Mouse (Mus musculus) gastrocnemius, adult 8-10 months (tissue): ENCODE measurements around the gene Slc4a5. TPM values are rescaled to one million over a fixed set of nuclear protein-coding genes. Genes with fewer than 3 reads are reported as not detected.

Source experiments
- DNase-seq, 2 experiments: peaks; one replicate each; pipeline ENCODE4 v3.0.0; 2022; ENCODE audit warnings: low spot score in 2 of 2
- total RNA-seq, 4 experiments: library from RNA; stranded (reverse); gene quantifications; 2 replicates each; pipeline ENCODE4 v1.2.4; 2022

Gene Slc4a5
- total RNA-seq, 4 experiments from 2014 or later, result not detected

- DNase-seq, result no peak
These were observed 130.5 kb downstream of the Slc4a5 start for GRCm38 (mm10) chr6:83350172-83350571.

DNA sequence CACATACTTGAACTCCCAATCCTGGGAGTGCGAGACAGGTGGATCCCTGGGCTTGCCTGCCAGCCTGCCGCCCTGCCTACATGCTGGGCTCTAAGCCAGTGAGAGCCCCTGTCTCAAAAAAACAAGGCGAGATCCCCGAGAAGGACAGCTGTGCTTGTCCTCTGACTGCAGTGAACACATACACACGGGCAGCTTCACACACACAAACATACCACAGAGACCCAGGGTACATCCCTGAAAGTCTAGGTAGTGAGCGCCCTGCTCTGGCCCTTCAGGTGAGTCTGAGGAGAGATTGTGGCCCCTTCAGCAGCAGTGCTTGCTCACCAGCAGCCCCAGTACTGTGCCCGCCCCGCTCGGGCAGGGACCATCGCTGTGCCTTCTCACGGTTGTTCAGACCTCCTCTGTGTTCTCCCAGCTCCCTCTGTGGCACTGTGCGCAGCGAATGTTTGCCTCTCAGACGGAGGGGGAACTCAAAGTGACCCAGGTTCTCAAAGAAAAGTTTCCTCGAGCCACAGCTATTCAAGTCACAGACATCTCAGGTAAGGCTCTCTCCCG is 131.3 kb downstream of the Slc4a5 start:
- no peak for DNase-seq

- no peak for DNase-seq
These were observed 132.0 kb downstream of the Slc4a5 start for GRCm38 (mm10) chr6:83351490-83352160.

DNA sequence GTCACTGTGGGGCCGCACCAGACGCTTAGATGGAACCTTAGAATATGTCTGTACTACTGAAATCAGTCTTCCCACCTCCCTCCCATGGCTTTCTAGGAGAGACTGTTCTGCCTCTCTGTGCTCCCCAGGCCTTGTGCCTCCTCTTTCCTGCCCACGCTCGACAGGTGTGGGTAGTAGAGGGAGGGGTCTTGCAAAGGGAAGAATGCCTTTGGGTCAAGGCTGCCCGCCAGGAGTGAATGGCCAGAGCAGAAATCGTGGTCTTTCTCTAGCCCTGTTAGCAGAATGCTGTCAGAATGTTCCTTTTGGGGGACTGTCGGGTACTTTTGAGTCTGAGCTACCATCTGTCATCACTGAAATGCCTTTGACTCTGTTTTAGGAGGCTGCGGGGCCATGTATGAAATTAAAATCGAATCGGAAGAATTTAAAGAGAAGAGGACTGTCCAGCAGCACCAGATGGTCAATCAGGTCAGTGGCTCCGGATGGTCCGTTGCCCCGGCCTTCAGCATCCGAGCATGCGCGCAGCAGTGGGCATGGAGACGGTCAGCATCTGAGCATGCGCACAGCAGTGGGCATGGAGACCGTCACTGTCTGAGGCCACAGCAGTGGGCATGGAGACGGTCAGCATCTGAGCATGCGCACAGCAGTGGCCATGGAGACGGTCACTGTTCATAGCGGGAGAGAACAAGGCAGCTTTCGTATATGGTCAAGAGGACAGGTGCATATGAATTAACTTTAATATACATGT is 133.2 kb downstream of the Slc4a5 start:
- DNase-seq, result no peak

Other genes starting within 250 kb of the Slc4a5 start
- 1 to 10 TPM in 3 of 4 experiments, under 1 TPM in 1; 0.56 to 1.2 (median 1.1) TPM for gene Dok1, start 186.4 kb upstream of the Slc4a5 start, total RNA-seq
- 1 to 10 TPM in 3 of 4 experiments, under 1 TPM in 1; 0.97 to 1.5 (median 1.3) TPM for gene Loxl3, start 185.7 kb upstream of the Slc4a5 start, total RNA-seq
- 100 to 1,000 TPM in 2 of 4 experiments, 10 to 100 TPM in 2; 91.1 to 109 (median 102) TPM for gene Aup1, start 165.3 kb upstream of the Slc4a5 start, total RNA-seq
- 10 to 100 TPM; 16.6 to 16.9 (median 16.7) TPM for gene Htra2, start 164.6 kb upstream of the Slc4a5 start, total RNA-seq
- gene Dqx1, start 162.0 kb upstream of the Slc4a5 start, total RNA-seq, result under 1 TPM; 0.24 to 0.52 (median 0.33) TPM
- not detected for gene Tlx2, start 149.5 kb upstream of the Slc4a5 start, total RNA-seq
- 1 to 10 TPM; 6.2 to 9.4 (median 7.5) TPM for gene Pcgf1, start 142.0 kb upstream of the Slc4a5 start, total RNA-seq
- under 1 TPM in 2 of 4 experiments, not detected in 2; 0.63 to 0.94 TPM for gene Lbx2, start 133.5 kb upstream of the Slc4a5 start, total RNA-seq
- gene Ccdc142, start 118.2 kb upstream of the Slc4a5 start, total RNA-seq, result 1 to 10 TPM in 3 of 4 experiments, not detected in 1; 1.1 to 2.3 (median 1.3) TPM
- gene Gm42688, start 118.2 kb upstream of the Slc4a5 start, total RNA-seq, result under 1 TPM; 0.60 to 0.99 (median 0.82) TPM
- 100 to 1,000 TPM; 102 to 112 (median 107) TPM for gene Mrpl53, start 110.8 kb upstream of the Slc4a5 start, total RNA-seq
- gene Mogs, start 104.3 kb upstream of the Slc4a5 start, total RNA-seq, result 1 to 10 TPM; 5.3 to 5.9 (median 5.5) TPM
- gene Wbp1, start 98.3 kb upstream of the Slc4a5 start, total RNA-seq, result 10 to 100 TPM; 39.1 to 50.7 (median 45.1) TPM
- gene Ino80b, start 94.4 kb upstream of the Slc4a5 start, total RNA-seq, result 10 to 100 TPM; 14.3 to 18.2 (median 16.2) TPM
- gene Rtkn, start 84.4 kb upstream of the Slc4a5 start, total RNA-seq, result 10 to 100 TPM in 3 of 4 experiments, 1 to 10 TPM in 1; 9.0 to 12.2 (median 10.9) TPM
- gene Wdr54, start 63.4 kb upstream of the Slc4a5 start, total RNA-seq, result 1 to 10 TPM in 3 of 4 experiments, under 1 TPM in 1; 0.87 to 2.3 (median 1.1) TPM
- gene 1700003E16Rik, start 63.4 kb upstream of the Slc4a5 start, total RNA-seq, result under 1 TPM in 2 of 4 experiments, not detected in 2; 0.13 to 0.15 TPM
- 100 to 1,000 TPM; 117 to 131 (median 127) TPM for gene Dctn1, start 53.9 kb upstream of the Slc4a5 start, total RNA-seq
- 1 to 10 TPM; 2.9 to 4.7 (median 3.2) TPM for gene Mthfd2, start 106.1 kb downstream of the Slc4a5 start, total RNA-seq
- 10 to 100 TPM in 1 of 4 experiments, 1 to 10 TPM in 3; 7.8 to 10.0 (median 8.7) TPM for gene Mob1a, start 106.2 kb downstream of the Slc4a5 start, total RNA-seq
- 100 to 1,000 TPM; 190 to 220 (median 193) TPM for gene Bola3, start 129.3 kb downstream of the Slc4a5 start, total RNA-seq
- 10 to 100 TPM in 3 of 4 experiments, 1 to 10 TPM in 1; 9.8 to 20.1 (median 14.8) TPM for gene Tet3, start 239.3 kb downstream of the Slc4a5 start, total RNA-seq